Mouse (Mus musculus): Measurements from ENCODE around the gene Gm44973.
"Not testable (repeated sequence)": the region's sequence is repeated elsewhere in the genome, so short reads cannot be mapped to it uniquely, and the experiment has no call there.

Gm44973 gene

DNA sequence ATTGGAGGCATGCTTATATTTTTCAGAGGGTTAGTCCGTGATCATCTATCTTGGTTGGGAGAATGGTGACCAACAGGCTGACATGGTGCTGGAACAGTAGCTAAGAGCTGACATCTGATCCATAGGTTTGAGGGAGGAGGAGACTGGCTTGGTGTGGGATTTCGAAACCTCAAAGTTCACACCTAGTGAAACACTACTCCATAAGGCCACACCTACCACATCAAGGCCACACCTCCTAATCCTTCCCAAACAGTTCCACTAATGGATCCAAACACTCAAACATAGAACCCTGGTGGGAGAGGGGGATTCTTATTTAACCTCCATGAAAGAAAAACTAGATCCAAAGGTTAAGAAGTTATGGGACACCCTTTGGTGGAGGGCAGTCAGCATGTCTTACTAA is 1.6 kb downstream of the Gm44973 start:
- no peak for DNase-seq

DNA sequence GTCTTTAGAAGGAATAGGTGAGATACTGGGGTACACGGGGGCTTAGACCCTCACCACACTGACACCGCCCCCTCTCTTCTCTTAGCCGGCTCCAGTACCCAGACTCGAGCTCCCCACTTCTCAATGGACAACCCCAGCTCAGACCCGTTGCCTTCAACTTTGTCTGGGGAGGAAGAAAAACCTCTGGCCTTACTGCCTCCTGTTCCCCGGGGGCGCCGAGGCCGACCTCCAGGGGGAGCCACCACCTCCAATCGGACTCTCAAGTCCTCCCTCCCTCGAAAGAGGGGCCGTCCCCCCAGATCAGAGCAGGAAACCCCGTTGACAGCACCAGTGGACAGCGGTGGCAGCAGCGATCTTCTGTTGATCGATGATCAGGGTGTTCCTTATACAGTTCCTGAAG is 2.1 kb downstream of the Gm44973 start:
- no peak for DNase-seq

DNA sequence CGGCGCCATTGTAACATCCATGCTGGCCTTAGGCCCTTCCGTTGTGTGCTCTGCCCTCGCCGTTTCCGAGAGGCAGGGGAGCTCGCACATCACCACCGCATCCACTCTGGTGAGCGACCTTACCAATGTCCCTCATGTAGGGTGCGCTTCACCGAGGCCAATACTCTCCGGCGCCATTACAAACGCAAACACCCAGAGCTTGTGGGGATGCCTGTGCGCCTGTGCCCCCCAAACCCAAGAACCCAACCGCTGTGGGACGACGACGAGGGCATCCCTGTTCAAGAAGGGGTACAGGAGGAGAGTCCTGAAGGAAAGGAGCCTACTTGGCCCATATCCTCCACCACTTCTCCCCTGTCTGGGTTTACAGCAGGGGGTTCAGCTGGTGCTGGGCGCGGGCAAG is 2.6 kb downstream of the Gm44973 start:
- DNase-seq = no peak

DNA sequence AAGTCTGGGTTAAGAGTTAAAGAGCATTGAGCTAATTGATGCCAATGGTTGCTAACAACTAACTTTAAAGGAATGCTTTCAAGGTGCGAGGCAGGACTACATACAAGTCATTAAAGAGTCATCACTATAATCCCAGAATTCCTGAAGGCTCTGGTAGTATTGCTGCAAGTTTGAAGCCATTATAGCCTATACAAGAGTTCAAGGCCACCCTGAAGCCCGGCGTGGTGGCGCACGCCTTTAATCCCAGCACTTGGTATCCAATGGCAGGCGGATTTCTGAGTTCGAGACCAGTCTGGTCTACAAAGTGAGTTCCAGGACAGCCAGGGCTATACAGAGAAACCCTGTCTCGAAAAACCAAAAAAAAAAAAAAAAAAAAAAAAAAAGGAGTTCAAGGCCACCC is 4.3 kb downstream of the Gm44973 start:
- DNase-seq = not testable (repeated sequence)

DNA sequence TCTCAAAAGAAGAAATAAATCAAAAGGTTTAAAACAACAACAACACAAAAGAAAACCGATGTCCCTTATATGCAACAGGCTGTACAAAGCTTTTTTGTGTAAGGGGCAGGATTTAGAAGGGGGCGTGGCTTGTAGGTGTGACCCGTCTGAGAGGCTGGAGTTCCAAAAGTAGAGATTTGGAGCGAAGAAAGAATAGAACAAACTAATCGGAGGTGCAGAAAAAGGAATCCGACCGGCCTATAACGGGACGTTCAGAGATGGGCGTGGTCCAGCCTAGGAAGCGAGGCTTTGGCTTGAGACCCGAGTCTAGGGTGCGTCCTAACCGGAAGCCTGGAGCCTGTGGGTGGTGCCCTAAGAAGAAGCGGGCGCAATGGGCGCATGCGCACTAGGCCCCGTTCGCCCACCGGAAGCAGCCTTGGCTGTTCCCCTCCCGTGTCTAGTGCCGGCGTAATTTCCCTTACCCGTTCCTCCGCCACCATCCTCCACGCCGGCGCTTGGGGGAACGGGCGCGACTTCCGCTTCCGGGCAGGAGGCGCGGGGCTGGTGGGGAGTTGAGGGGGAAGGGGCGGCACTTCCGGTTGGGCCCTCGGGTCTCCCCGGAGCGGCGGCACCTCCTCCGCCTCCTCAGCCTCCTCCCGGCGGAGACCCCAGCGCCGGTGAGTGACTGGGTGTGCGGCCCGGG is 4.8 kb downstream of the Gm44973 start, which contains the start of the genes Zfp865 and Ccdc106:
Gene Zfp865 (plus strand): TSS at position 377 of the 682 bp plus-strand sequence.
Gene Ccdc106 (plus strand): TSS at position 554 of the 682 bp plus-strand sequence.
- DNase-seq = peak; percentile 99

DNA sequence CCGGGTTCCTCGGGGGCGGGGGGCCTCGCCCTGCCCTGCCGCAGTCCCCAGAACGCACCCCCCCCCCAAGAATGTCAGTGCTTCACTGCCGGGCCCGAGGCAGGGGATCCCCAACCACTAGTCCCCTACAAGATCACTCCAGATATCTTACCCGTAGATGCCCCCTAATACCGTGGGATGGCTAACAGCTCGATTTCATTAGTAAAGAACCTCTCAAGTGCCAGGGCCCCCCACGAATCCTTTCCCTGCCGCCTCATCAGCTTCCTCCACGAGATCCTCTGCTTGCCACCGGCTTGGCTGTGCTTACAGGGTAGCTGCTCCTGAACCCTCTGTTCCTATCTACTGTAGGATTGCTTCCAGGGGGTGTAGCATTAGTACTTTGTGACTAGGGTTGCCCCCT is 5.4 kb downstream of the Gm44973 start:
- no peak for DNase-seq

DNA sequence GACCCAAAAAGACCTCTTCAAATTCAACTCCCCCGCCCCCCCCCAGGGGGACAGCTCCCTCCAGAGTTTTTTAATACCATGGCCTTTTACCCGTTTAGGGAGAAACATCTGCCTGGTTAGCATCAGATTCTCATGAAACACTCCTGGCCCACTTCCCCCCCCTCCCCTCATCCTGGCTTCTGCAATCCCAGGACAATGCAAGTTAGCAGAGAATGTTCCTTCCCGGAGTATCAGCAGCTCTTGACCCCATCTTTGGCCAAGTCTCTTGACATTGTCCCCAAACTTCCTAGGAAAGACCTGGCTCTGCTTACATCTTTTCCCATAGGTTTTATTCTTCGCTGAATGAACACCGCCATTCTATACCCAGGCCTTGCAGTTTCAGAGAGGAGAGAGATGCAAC is 5.9 kb downstream of the Gm44973 start:
- no peak for DNase-seq

DNA sequence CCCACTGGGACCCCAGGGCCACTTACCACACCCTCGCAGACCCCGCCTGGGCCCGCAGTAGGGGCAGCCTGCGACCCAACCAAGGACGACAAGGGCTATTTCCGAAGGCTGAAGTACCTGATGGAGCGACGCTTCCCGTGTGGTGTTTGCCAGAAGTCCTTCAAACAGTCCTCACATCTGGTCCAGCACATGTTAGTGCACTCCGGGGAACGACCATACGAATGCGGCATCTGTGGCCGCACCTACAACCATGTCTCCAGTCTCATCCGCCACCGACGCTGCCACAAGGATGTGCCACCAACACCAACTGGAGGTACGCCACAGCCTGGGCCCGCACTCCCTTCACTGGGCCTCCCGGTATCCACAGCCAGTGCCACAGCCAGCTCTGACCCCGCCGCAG is 14.2 kb downstream of the Gm44973 start:
- DNase-seq = no peak

DNA sequence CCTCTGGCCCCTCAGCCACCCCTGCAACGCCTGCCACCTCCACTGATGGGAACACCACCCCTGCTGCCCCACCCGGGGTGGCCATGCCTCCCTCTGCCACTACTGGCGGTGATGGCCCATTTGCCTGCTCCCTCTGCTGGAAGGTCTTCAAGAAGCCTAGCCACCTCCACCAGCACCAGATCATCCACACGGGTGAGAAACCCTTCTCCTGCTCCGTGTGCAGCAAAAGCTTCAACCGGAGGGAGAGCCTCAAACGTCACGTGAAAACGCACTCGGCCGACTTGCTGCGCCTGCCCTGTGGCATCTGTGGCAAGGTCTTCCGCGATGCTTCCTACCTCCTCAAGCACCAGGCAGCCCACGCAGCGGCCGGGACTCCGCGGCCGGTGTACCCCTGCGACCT is 14.7 kb downstream of the Gm44973 start:
- DNase-seq = no peak

DNA sequence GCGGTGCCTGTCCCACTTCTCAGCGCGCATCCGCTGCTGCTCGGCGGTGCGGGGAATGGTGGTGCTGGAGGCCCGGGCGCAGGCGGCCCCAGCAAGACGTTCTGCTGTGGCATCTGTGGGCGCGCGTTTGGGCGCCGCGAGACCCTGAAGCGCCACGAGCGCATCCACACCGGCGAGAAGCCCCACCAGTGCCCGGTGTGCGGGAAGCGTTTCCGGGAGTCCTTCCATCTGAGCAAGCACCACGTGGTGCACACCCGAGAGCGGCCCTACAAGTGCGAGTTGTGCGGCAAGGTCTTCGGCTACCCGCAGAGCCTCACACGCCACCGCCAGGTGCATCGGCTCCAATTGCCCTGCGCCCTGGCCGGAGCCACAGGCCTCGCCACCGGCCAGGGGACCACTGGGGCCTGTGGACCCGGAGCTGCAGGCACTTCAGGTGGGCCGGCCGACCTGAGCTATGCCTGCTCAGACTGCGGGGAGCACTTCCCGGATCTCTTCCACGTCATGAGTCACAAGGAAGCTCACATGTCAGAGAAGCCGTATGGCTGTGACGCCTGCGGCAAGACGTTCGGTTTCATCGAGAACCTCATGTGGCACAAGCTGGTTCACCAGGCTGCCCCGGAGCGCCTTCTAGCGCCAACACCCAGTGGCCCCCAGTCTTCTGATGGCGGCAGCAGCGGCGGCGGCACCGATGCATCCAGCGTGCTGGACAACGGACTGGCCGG is 15.4 kb downstream of the Gm44973 start:
- no peak for DNase-seq

DNA sequence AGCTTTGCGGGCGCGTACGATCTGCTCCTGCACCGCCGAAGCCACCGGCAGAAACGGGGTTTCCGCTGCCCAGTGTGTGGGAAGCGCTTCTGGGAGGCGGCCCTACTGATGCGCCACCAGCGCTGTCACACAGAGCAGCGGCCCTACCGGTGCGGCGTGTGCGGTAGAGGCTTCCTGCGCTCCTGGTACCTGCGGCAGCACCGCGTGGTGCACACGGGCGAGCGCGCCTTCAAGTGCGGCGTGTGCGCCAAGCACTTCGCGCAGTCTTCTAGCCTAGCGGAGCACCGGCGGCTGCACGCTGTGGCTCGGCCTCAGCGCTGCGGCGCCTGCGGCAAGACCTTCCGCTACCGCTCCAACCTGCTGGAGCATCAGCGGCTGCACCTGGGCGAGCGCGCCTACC is 16.2 kb downstream of the Gm44973 start:
- DNase-seq = no peak

DNA sequence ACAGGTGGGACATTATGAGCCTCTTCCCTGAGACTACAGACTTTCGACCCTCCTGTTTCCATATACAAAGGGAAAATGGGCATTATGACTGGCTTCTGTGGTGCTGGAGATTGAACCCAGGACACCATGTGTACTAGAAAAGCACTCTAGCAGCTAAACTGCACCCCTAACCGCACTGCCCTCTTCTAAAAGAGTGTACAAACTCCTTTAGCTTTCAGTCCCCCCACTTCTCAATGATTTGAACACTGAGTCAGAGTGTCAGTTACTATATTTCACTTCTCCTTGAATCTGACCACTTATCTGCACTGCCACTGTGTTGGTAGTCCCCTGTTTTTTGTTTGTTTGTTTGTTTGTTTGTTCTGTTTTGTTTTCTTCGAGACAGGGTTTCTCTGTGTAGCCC is 18.5 kb downstream of the Gm44973 start, which contains the start of gene 4632433K11Rik:
Gene 4632433K11Rik (plus strand): TSS at position 301 of the 400 bp plus-strand sequence.
- DNase-seq = no peak

DNA sequence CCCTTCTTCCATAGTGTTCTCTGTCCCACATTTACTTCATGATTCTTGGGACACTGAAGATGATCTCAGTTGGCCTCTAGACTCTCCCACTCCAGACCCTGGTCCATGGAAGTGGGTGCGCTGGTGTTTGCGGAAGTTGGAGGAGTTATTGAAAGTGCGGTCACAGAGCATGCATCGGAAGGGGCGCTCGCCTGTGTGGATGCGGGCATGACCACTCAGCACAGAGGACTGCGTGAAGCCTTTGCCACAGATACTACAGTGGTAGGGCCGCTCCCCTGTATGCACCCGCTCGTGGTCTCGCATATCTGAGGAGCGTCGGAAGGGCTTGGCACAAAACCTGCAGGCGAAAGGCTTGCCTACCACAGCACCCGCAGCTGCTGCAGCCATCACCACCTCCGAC is 20.3 kb downstream of the Gm44973 start:
- DNase-seq = no peak

DNA sequence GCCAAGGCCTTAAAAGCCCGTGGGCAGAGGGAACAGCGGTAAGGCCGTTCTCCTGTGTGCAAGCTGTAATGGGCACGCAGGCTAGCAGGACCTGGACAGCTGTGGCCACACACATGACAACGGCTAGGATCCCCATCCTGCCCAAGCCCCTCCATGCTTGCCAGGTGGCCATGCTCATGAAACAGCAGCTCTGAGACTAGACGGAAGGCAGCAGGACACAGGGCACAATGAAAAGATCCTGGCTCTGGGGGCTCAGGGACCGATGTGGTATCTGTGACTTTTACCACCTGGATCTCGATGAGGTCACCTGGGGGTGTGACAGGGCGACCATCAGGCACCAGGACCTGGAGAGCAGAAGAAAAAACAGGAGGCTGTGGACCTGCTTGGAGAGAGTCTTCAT is 20.8 kb downstream of the Gm44973 start:
- no peak for DNase-seq

DNA sequence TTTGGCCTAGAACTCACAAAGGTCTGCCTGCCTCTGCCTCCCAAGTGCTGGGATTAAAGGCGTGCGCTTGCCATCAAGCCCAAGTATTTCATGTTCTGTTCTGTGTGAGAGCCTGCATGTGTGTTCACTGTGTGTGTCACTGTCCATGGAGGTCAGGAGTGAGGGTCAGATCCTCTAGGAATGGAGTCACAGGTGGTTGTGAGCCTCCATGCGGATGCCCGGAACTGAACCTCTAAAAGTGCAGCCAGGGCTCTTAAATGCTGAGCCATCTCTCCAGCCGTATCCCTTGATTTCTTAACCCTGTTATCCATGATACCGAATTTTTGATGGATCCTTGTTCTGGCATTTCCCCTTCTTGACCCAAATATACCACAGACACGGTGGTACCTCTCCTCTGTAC is 21.7 kb downstream of the Gm44973 start:
- DNase-seq = no peak

DNA sequence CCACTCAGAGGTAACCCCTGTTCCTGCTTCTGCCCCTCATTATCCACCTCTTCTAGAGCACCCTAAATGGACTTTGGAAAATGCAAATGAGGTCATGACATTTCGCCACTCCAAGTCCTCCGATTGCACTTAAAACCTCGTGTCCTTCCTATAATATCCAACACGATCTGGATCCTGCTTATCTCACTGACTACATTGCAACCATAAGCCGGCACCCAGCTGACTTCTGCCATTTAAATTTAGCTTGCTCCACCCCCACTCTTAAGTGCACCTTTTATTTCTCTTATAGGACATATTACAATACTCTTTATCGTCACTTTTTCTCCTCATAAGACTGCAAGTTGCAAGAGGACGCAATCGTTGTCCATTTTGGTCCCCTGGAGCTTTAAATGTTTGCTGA is 22.2 kb downstream of the Gm44973 start:
- no peak for DNase-seq

DNA sequence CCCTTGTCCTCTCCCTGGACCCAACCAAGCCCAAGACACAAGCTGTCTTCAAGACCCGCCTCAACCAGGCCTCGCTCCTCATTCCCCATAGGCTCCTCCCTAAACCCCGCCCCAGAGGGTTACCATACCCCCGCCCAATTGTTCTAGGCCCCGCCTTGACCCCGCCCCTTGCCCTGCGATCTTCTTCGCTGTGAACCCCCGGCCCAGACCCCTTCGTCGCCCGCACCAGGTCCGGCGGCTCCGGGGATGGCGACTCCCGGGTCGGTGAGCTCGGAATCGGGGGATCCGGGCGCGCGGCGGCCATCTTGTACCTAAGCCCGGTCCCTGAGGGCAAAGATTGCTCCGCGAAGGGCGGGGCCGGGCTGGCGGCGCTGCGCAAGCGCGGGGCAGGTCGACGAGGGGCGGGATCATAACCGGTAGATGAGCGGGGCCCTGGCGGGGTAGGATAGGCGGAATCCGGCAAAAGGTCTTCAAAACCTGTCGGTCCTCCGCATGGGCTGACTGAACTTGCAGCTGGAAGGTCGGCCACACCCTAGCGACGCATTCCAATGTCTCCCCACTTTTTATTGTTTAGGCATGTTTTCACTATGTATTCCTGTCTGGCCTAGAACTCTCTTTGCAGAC is 22.9 kb downstream of the Gm44973 start, which contains the start of gene Zfp784:
Gene Zfp784 (minus strand): TSS at position 338 of the 624 bp plus-strand sequence.
- DNase-seq = peak; percentile 91

DNA sequence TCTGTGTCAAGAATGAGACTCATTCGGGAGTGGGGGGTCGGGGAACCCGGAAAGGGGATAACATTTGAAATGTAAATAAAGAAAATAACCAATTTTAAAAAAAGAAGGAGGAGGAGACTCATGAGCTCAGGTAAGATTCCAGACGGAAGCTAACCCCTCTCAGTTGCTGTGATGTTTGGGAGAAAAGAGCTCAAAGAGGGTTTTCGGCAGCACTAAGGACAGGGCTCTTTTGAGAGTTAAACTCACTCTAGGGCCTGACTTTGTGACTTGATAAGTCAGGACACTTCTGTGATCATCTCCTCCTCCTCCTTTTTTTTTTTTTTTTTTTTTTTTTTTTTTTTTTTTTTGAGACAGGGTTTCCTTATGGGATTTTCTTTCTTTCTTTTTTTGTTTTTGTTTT is 23.6 kb downstream of the Gm44973 start:
- no peak for DNase-seq

DNA sequence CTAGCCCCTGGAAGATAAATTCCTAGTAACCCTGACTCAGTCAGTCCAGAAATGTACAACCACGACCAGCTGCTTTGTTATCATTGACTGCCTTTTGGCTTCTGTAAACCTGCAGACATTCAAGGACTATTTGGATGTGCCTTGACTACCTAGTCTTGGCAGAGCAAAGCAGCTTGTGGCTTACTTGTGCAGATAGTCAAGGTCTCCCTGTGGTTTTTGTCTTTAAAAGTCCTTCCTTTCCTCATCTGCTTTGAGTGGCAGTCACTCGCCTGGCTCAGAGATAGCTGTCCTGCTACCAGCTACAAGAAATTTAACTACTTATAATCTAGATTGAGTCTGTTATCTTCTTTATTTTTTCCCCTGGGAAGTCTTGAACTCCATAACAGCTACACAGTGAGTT is 29.7 kb downstream of the Gm44973 start:
- no peak for DNase-seq

DNA sequence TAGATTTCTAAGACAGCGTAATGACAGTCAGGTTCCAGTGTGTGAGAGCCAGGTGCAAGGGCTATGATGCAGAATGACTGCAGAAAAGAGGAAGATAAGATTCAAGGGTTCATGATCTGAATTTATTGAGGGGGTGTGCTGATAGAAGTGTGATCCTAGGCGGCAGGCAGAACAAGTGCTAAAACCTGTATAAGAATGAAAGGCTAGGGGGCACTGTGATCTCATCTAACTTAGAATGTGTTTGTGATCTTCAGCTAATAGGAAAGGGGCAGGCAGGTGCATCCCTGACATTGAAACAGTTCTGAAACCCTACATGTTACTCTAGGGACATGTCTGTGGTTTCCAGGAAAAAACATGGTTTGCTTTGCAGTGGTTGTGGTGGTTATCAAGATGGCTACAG is 30.8 kb downstream of the Gm44973 start:
- no peak for DNase-seq

DNA sequence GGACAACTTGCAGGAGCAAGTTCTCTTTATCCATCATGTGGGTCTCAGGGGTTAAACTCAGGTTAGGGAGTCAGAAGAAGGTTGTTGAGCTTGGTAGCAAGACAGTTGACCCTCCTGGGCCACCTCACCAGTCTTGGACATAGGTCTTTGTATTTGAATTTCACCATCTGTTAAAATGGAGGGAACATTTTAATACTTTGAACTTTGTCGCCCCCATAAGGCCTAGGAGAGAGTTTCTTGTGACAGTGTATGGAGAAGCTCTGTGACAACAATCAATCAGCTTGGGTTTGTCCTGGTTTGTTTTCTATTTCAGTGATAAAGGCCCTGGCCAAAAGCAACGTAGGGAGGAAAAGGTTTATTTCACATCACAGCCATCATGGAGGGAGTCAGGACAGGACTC is 32.0 kb downstream of the Gm44973 start:
- no peak for DNase-seq

DNA sequence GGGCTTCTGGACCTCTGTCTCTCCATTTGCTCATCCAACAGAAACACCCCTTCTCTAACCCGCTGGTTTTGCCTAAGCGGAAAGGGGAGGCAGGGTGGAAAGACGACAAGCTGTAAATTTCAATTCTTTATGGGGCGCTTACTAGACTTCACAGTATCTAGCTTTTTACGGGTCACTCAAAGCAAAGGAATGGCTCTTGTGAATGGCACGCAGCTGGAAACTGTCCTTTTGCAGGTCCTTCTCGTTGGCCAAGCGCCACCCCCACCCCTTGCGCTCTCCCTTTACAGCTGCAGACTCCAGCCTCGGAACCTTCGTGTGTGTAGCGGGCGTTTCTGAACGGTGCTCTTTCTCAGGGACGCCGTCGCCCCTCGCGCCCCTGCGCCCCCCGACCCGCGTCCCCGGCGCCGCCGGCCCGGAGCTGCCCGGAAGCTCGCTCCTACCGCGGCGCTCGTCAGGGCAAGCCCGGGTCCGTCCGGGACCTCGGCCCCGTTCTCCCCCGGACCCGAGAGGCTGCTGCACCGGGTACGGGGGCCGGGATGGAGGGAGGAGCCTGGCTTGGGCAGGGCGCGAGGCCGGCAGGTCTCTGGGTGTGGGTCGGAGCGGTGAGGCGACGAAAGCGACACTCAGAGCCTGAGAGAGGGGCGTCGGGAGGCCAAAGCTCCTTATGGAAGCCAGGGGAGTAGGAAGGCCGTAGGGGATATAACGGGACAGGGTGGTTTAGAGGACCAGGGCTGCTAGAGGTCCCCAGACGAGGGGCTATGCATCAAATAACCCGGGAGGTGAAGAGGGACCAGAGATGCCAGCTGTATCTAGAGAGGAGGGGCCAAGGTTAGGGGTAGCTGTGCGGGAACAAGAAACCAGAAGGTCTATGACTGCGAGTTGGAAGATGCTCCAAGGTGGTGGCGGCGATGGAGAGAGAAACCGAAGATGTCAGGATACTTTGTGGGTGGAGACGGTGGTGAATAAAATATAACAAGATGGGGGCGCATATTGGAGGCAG is 36.2 kb downstream of the Gm44973 start, which contains the start of gene Zfp580:
Gene Zfp580 (plus strand): TSS at position 346 of the 1,000 bp plus-strand sequence.
- peak; percentile 83 for DNase-seq

DNA sequence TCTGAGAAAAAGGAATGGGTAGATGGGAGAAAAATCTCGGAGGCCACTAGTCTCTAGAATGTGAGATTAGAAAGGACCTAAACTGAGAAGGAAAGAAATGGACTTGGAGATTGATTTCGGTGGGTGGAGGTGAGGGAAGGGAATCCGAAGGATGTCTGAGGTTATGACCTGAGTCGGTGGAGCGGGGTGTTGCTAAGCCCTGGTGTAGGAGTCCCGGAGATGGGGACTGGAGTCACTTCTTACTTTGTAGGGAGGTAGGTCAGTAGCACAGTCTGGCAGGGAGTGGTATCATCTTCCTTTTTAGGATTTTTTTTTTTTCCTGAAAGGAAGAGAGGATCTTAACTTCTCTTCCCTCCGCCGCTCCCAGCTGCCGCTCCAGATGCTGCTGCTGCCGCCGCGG is 37.1 kb downstream of the Gm44973 start:
- no peak for DNase-seq

Data from right cerebral cortex, postnatal 4 days (tissue).